ENCODE assay signal across 7 mouse cellular contexts in the genomic region with DNA sequence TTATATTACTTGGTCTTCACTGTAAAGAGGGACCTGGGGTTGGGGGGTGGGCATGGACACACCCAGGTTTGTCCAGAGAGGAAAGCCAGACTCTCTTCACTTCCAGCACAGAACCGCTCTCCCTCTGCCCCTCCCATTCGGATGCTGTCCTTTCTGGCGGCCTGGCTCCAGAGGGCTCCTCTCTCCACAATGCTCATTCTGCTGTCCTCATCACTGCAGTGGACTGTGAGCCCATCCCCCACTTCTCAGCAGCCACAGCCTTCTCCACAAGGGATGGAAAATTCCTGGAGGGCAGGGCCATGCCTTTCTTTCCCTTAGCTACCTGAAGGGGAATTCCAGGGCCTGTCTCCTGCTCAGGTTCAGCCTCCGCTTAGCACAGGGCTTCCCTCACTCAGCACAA. TPM values are rescaled to one million over a fixed set of nuclear protein-coding genes. Genes with fewer than 3 reads are reported as not detected.
DNase-seq lines count a peak whose midpoint lies in the region; ATAC-seq and TF ChIP-seq lines count a peak whose summit lies in the region.

No protein-coding gene starts in this region.

- H3K9me3 ChIP-seq in hindbrain, postnatal 0 days (ENCODE audit: low read length): no peaks in the 10 kb centered on the region
- no peaks in the 10 kb centered on the region for H3K9me3 ChIP-seq in stomach, postnatal 0 days (ENCODE audit: control insufficient read depth, low read length)

- WGBS in hindbrain, postnatal 0 days: 25% methylated on average over 4 of the region's 4 CpGs
- WGBS in stomach, postnatal 0 days: 30% methylated on average over 4 of the region's 4 CpGs

- H3K4me2 ChIP-seq in hindbrain, postnatal 0 days (ENCODE audit: low read depth, low read length): no peak overlapping the region
- no peak overlapping the region for H3K4me2 ChIP-seq in stomach, postnatal 0 days (replicated peaks; ENCODE audit: low read depth)

- H3K27me3 ChIP-seq in hindbrain, postnatal 0 days (ENCODE audit: insufficient read depth, low read length): no peaks in the 10 kb centered on the region
- H3K27me3 ChIP-seq in stomach, postnatal 0 days (ENCODE audit: control insufficient read depth, insufficient read depth, low read length): no peaks in the 10 kb centered on the region

- H3K9ac ChIP-seq in hindbrain, postnatal 0 days (replicated peaks; ENCODE audit: low read length): no peak overlapping the region
- H3K9ac ChIP-seq in stomach, postnatal 0 days (ENCODE audit: low read length): no peak overlapping the region

- H3K4me1 ChIP-seq in hindbrain, postnatal 0 days (ENCODE audit: insufficient read depth, low read length): 0 out of 2 replicates have a peak, but pooled peaks cover 10% of the 10 kb centered on the region
- H3K4me1 ChIP-seq in stomach, postnatal 0 days (replicated peaks; ENCODE audit: control insufficient read depth, insufficient read depth): no peaks in the 10 kb centered on the region

- H3K36me3 ChIP-seq in hindbrain, postnatal 0 days (ENCODE audit: insufficient read depth, low read length): no peaks in the 10 kb centered on the region
- no peaks in the 10 kb centered on the region for H3K36me3 ChIP-seq in stomach, postnatal 0 days (ENCODE audit: control insufficient read depth, insufficient read depth, low read length)

- no peak overlapping the region for H3K4me3 ChIP-seq in hindbrain, postnatal 0 days (ENCODE audit: low read length)
- H3K4me3 ChIP-seq in stomach, postnatal 0 days (ENCODE audit: low read depth, low read length): no peak overlapping the region

- no peak for TF ChIP-seq CTCF in hindbrain, postnatal 0 days (IDR thresholded peaks at IDR 0.05; ENCODE audit: low read depth)
- no peak for TF ChIP-seq CTCF in stomach, postnatal 0 days (IDR thresholded peaks at IDR 0.05; ENCODE audit: low read depth)

- no peak for TF ChIP-seq EP300 in stomach, postnatal 0 days (optimal IDR thresholded peaks at IDR 0.05)

- intact Hi-C loops in left cerebral cortex, postnatal 4 days (cut with DNase I): no loop called here

- no peak overlapping the region for H3K27ac ChIP-seq in hindbrain, postnatal 0 days
- no peak overlapping the region for H3K27ac ChIP-seq in stomach, postnatal 0 days (replicated peaks)

- DNase-seq in left cerebral cortex, postnatal 4 days: peak; percentile 48
- no peak for DNase-seq in left cerebral cortex, adult 11 months (ENCODE audit: low spot score)
- DNase-seq in cerebellum, adult 8-10 months: peak; percentile 46
- peak; percentile 37 for DNase-seq in hindbrain, postnatal 0 days (ENCODE audit: low spot score)
- DNase-seq in lung, postnatal 4 days: peak; percentile 25 to 43
- DNase-seq in ovary, postnatal 10 days (ENCODE audit: low spot score): no peak
- DNase-seq in stomach, postnatal 0 days (ENCODE audit: low spot score): no peak

- ATAC-seq in hindbrain, postnatal 0 days: no peak
- no peak for ATAC-seq in stomach, postnatal 0 days (ENCODE audit: low FRiP score, low TSS enrichment)

RNA-seq across cellular contexts. Expression of gene Tpbgl, which starts 41.9 kb away (rescaled TPM):
- total RNA-seq in left cerebral cortex, postnatal 4 days (2021): 1 to 10 TPM; 1.8 to 2.6 TPM
- total RNA-seq in hindbrain, postnatal 0 days (2014; rRNA removed): 6.4 and 7.9 TPM in 2 replicates
- 2.3 and 2.9 TPM in 2 replicates for polyA plus RNA-seq in hindbrain, postnatal 0 days (2015; fragmentation: Nextera tagmentation; extraction: Ambion mirVana)
- polyA plus RNA-seq in stomach, postnatal 0 days (2015; fragmentation: Nextera tagmentation; extraction: Ambion mirVana): 1.5 and 1.7 TPM in 2 replicates

RNA-seq across cellular contexts. Expression of gene Slco2b1, which starts 42.3 kb away (rescaled TPM):
- 10 to 100 TPM in 1 of 2 experiments, 1 to 10 TPM in 1; 9.9 to 10.2 TPM for total RNA-seq in left cerebral cortex, postnatal 4 days (2021)
- 14.3 and 16.5 TPM in 2 replicates for total RNA-seq in hindbrain, postnatal 0 days (2014; rRNA removed)
- 6.8 and 7.0 TPM in 2 replicates for polyA plus RNA-seq in hindbrain, postnatal 0 days (2015; fragmentation: Nextera tagmentation; extraction: Ambion mirVana)
- polyA plus RNA-seq in stomach, postnatal 0 days (2015; fragmentation: Nextera tagmentation; extraction: Ambion mirVana): 2.1 and 2.2 TPM in 2 replicates

Comparison
In these comparisons a context has a peak if more than half of its experiments do, and no peak if none do; other contexts are left out.
1. DNase-seq: peak in left cerebral cortex, postnatal 4 days (single experiment), cerebellum, adult 8-10 months (single experiment), hindbrain, postnatal 0 days (single experiment) and lung, postnatal 4 days (2 of 2); none in left cerebral cortex, adult 11 months (single experiment), ovary, postnatal 10 days (single experiment) and stomach, postnatal 0 days (single experiment).